Mouse (Mus musculus): ENCODE results near the gene Esrrg. TPM values are rescaled to one million over a fixed set of nuclear protein-coding genes. Genes with fewer than 3 reads are reported as not detected.

The Esrrg gene
- total and polyA plus RNA-seq, 3 experiments: not detected

GRCm38 (mm10) chr1:187939078-187939477, 330.5 kb downstream of the Esrrg start:
- Histone ChIP-seq H3K27me3 (replicated peaks) (no peaks in the 10 kb centered on the region), H3K9me3 (replicated peaks; ENCODE audit: low read length) (peaks cover 66% of the 10 kb centered on the region), H3K4me1 (ENCODE audit: control insufficient read depth in 1 of 2, insufficient read depth in 2 of 2) (no peaks in the 10 kb centered on the region), H3K4me3 (replicated peaks in 1 of 3; ENCODE audit: low read depth in 2 of 3, low read length in 2 of 3, poor library complexity in 1 of 3) (no peak overlapping the region), H3K36me3 (replicated peaks in 1 of 2; ENCODE audit: control insufficient read depth in 1 of 2, insufficient read depth in 1 of 2, low read length in 1 of 2) (no peaks in the 10 kb centered on the region), H3K79me2 (replicated peaks; ENCODE audit: control insufficient read depth, extremely low read depth, insufficient read depth, poor library complexity, severe bottlenecking) (no peaks in the 10 kb centered on the region), H3K9ac (ENCODE audit: insufficient read depth, low read depth) (no peak overlapping the region), H3K27ac (ENCODE audit: insufficient read depth, low read depth) (no peak overlapping the region), H3K4me2 (ENCODE audit: insufficient read depth, low read depth, poor library complexity, severe bottlenecking) (no peak overlapping the region)
- TF ChIP-seq E2F4 (IDR thresholded peaks at IDR 0.05; ENCODE audit: insufficient replicate concordance, low read depth, low read length): no peak
- no peak for TF ChIP-seq BHLHE40 (IDR thresholded peaks at IDR 0.05; ENCODE audit: low read depth, low read length)
- TF ChIP-seq USF2 (conservative IDR thresholded peaks at IDR 0.05; ENCODE audit: low read depth, low read length): no peak
- TF ChIP-seq ZKSCAN1 (IDR thresholded peaks at IDR 0.05; ENCODE audit: borderline replicate concordance, low read depth, low read length): no peak
- dilution Hi-C loops (cut with MboI; ENCODE audit: extremely low pct_ligation_motif_present, extremely low pct_unique_long_range_greater_than_20kb, low sequenced_read_pairs): no loop called here
- DNase-seq (ENCODE audit: extremely low read depth): no peak
- in situ Hi-C loops (cut with MboI; ENCODE audit: low pct_ligation_motif_present, low pct_unique_long_range_greater_than_20kb, low sequenced_read_pairs): no loop called here

- TF ChIP-seq MAX (IDR thresholded peaks at IDR 0.05; ENCODE audit: low read length) (no peak), NELFE (IDR thresholded peaks at IDR 0.05; ENCODE audit: low read depth, low read length) (no peak), HCFC1 (IDR thresholded peaks at IDR 0.05; ENCODE audit: low read depth, low read length) (no peak), UBTF (IDR thresholded peaks at IDR 0.05; ENCODE audit: low read depth, low read length) (no peak), RAD21 (IDR thresholded peaks at IDR 0.05; ENCODE audit: low read depth, low read length) (no peak), USF1 (IDR thresholded peaks at IDR 0.05; ENCODE audit: low read depth, low read length) (no peak), USF2 (conservative IDR thresholded peaks at IDR 0.05; ENCODE audit: low read depth, low read length) (no peak), ETS1 (conservative IDR thresholded peaks at IDR 0.05; ENCODE audit: low read depth, low read length) (no peak), IRF4 (IDR thresholded peaks at IDR 0.05; ENCODE audit: low read depth, low read length) (no peak)
- no peak overlapping the region for H3K9ac ChIP-seq (ENCODE audit: insufficient read depth, low read depth)
- no peaks in the 10 kb centered on the region for H3K79me2 ChIP-seq (replicated peaks; ENCODE audit: control insufficient read depth, extremely low read depth, insufficient read depth, poor library complexity, severe bottlenecking)
- H3K36me3 ChIP-seq (replicated peaks in 1 of 2; ENCODE audit: control insufficient read depth in 1 of 2, insufficient read depth in 1 of 2, low read length in 1 of 2): no peaks in the 10 kb centered on the region
- in situ Hi-C loops (cut with MboI; ENCODE audit: low pct_ligation_motif_present, low pct_unique_long_range_greater_than_20kb, low sequenced_read_pairs) (no loop called here), dilution Hi-C loops (cut with MboI; ENCODE audit: extremely low pct_ligation_motif_present, extremely low pct_unique_long_range_greater_than_20kb, low sequenced_read_pairs) (no loop called here)
- no peaks in the 10 kb centered on the region for H3K27me3 ChIP-seq (replicated peaks)
- peaks cover 76% of the 10 kb centered on the region for H3K9me3 ChIP-seq (replicated peaks; ENCODE audit: low read length)
- no peaks in the 10 kb centered on the region for H3K4me1 ChIP-seq (ENCODE audit: control insufficient read depth in 1 of 2, insufficient read depth in 2 of 2)
- no peak overlapping the region for H3K27ac ChIP-seq (ENCODE audit: insufficient read depth, low read depth)
- no peak overlapping the region for H3K4me2 ChIP-seq (ENCODE audit: insufficient read depth, low read depth, poor library complexity, severe bottlenecking)
- no peak overlapping the region for H3K4me3 ChIP-seq (replicated peaks in 1 of 3; ENCODE audit: low read depth in 2 of 3, low read length in 2 of 3, poor library complexity in 1 of 3)
- DNase-seq (ENCODE audit: extremely low read depth): no peak
Measured at GRCm38 (mm10) chr1:187951506-187951905, 342.9 kb downstream of the Esrrg start.

- Histone ChIP-seq H3K27me3 (replicated peaks) (no peaks in the 10 kb centered on the region), H3K36me3 (replicated peaks in 1 of 2; ENCODE audit: control insufficient read depth in 1 of 2, insufficient read depth in 1 of 2, low read length in 1 of 2) (no peaks in the 10 kb centered on the region), H3K9me3 (replicated peaks; ENCODE audit: low read length) (peaks cover 76% of the 10 kb centered on the region), H3K79me2 (replicated peaks; ENCODE audit: control insufficient read depth, extremely low read depth, insufficient read depth, poor library complexity, severe bottlenecking) (no peaks in the 10 kb centered on the region), H3K27ac (ENCODE audit: insufficient read depth, low read depth) (no peak overlapping the region), H3K9ac (ENCODE audit: insufficient read depth, low read depth) (no peak overlapping the region), H3K4me2 (ENCODE audit: insufficient read depth, low read depth, poor library complexity, severe bottlenecking) (no peak overlapping the region), H3K4me3 (replicated peaks in 1 of 3; ENCODE audit: low read depth in 2 of 3, low read length in 2 of 3, poor library complexity in 1 of 3) (no peak overlapping the region), H3K4me1 (ENCODE audit: control insufficient read depth in 1 of 2, insufficient read depth in 2 of 2) (no peaks in the 10 kb centered on the region)
- dilution Hi-C loops (cut with MboI; ENCODE audit: extremely low pct_ligation_motif_present, extremely low pct_unique_long_range_greater_than_20kb, low sequenced_read_pairs) (no loop called here), in situ Hi-C loops (cut with MboI; ENCODE audit: low pct_ligation_motif_present, low pct_unique_long_range_greater_than_20kb, low sequenced_read_pairs) (no loop called here)
- TF ChIP-seq MAFK (IDR thresholded peaks at IDR 0.05; ENCODE audit: insufficient replicate concordance, low read length) (peak; percentile 70), ZC3H11A (IDR thresholded peaks at IDR 0.05; ENCODE audit: low read depth, low read length) (no peak), MXI1 (IDR thresholded peaks at IDR 0.05; ENCODE audit: low read depth, low read length) (no peak), USF1 (IDR thresholded peaks at IDR 0.05; ENCODE audit: low read depth, low read length) (no peak), TBP (conservative IDR thresholded peaks at IDR 0.05; ENCODE audit: low read depth, low read length) (no peak), TCF12 (IDR thresholded peaks at IDR 0.05; ENCODE audit: low read depth, low read length) (no peak), RCOR1 (conservative IDR thresholded peaks at IDR 0.05; ENCODE audit: low read depth, low read length) (no peak)
- no peak for DNase-seq (ENCODE audit: extremely low read depth)
Measured at GRCm38 (mm10) chr1:187956702-187957101, 348.1 kb downstream of the Esrrg start.
